Mouse (Mus musculus): ENCODE measurements around the gene Trappc3. TPM values are rescaled to one million over a fixed set of nuclear protein-coding genes. Genes with fewer than 3 reads are reported as not detected.
A peak's percentile ranks its signal among the peaks of the same experiment; 100 is the strongest.

The Trappc3 gene
- total and polyA plus RNA-seq, 3 experiments, result 71.0 to 72.0 TPM; not detected in 1

- DNase-seq (ENCODE audit: low read depth, low spot score), result peak; percentile 65
- H3K9ac ChIP-seq (ENCODE audit: control insufficient read depth, low read depth, low read length, poor library complexity, severe bottlenecking), result peak overlapping the region; percentile 9; the same call in 1 of the 2 replicates
- peaks cover 0 to 6% of the 10 kb centered on the region in 2 experiments; a peak in 3 of 4 replicates for H3K4me1 ChIP-seq (ENCODE audit: control insufficient read depth in 1 of 2, insufficient read depth in 2 of 2, low read length in 2 of 2)
- H3K27ac ChIP-seq (ENCODE audit: control insufficient read depth, low read depth, low read length), result no peak overlapping the region
- no peaks in the 10 kb centered on the region for H3K9me3 ChIP-seq (replicated peaks; ENCODE audit: insufficient read depth, low read length)
- H3K79me2 ChIP-seq (ENCODE audit: control insufficient read depth, insufficient read depth, low read length, poor library complexity), result no peaks in the 10 kb centered on the region
- TF ChIP-seq EP300 (IDR thresholded peaks at IDR 0.05; ENCODE audit: low read depth in 1 of 2, low read length in 2 of 2) (peak; percentile 18 to 43; a peak in 3 of 4 replicates), TCF12 (IDR thresholded peaks at IDR 0.05; ENCODE audit: low read depth, low read length) (0 out of 2 replicates have a peak, but pooled peaks have one; percentile 43), POLR2A (IDR thresholded peaks at IDR 0.05; ENCODE audit: control insufficient read depth in 1 of 2, insufficient read depth in 1 of 2, low read depth in 1 of 2, low read length in 2 of 2, poor library complexity in 1 of 2) (no peak), E2F4 (IDR thresholded peaks at IDR 0.05; ENCODE audit: borderline replicate concordance, low read depth, low read length) (no peak), GATA1 (IDR thresholded peaks at IDR 0.05; ENCODE audit: low read depth, low read length) (peak; percentile 69), TAL1 (IDR thresholded peaks at IDR 0.05; ENCODE audit: low read length) (no peak), NRF1 (IDR thresholded peaks at IDR 0.05; ENCODE audit: insufficient read depth, low read depth, low read length, poor library complexity, severe bottlenecking) (peak; percentile 24; the same call in 1 of the 2 replicates), GABPA (IDR thresholded peaks at IDR 0.05; ENCODE audit: low read depth, low read length) (no peak), MYC (IDR thresholded peaks at IDR 0.05; ENCODE audit: low read depth, low read length) (no peak), ETS1 (IDR thresholded peaks at IDR 0.05; ENCODE audit: low read depth, low read length) (peak; percentile 62), MAX (IDR thresholded peaks at IDR 0.05; ENCODE audit: low read length) (0 out of 2 replicates have a peak, but pooled peaks have one; percentile 29), BHLHE40 (IDR thresholded peaks at IDR 0.05; ENCODE audit: borderline replicate concordance, low read depth, low read length) (no peak), USF1 (IDR thresholded peaks at IDR 0.05; ENCODE audit: low read depth, low read length) (no peak), CHD2 (IDR thresholded peaks at IDR 0.05; ENCODE audit: low read length) (no peak), CTCF (IDR thresholded peaks at IDR 0.05 in 2 of 3, conservative IDR thresholded peaks at IDR 0.05 in 1 of 3; ENCODE audit: control insufficient read depth in 1 of 3, insufficient read depth in 1 of 3, low read depth in 2 of 3, low read length in 3 of 3, poor library complexity in 1 of 3, severe bottlenecking in 1 of 3) (no peak)
- H3K36me3 ChIP-seq (ENCODE audit: control insufficient read depth in 1 of 2, insufficient read depth in 2 of 2, low read length in 2 of 2), result no peaks in the 10 kb centered on the region; a peak in 1 of 4 replicates
- H3K4me3 ChIP-seq (ENCODE audit: control insufficient read depth in 1 of 2, insufficient read depth in 1 of 2, low read depth in 2 of 2, low read length in 2 of 2), result peak overlapping the region in 1 of 2 experiments; percentile 24; a peak in 1 of 4 replicates
- H3K27me3 ChIP-seq (ENCODE audit: control insufficient read depth in 1 of 2, insufficient read depth in 2 of 2, low read length in 2 of 2), result 0 out of 4 replicates have a peak, but pooled peaks cover 0 to 2% of the 10 kb centered on the region in 2 experiments
Measured at GRCm38 (mm10) chr4:126283582-126283981, 21.5 kb downstream of the Trappc3 start.

- H3K9ac ChIP-seq (ENCODE audit: control insufficient read depth, low read depth, low read length, poor library complexity, severe bottlenecking), result no peak within 1 kb of the TSS
- DNase-seq (ENCODE audit: low read depth, low spot score), result no peak
- H3K36me3 ChIP-seq (ENCODE audit: control insufficient read depth in 1 of 2, insufficient read depth in 2 of 2, low read length in 2 of 2), result no peaks in the 10 kb centered on the region; a peak in 1 of 4 replicates
- H3K79me2 ChIP-seq (ENCODE audit: control insufficient read depth, insufficient read depth, low read length, poor library complexity), result no peaks in the 10 kb centered on the region
- no peaks in the 10 kb centered on the region for H3K9me3 ChIP-seq (replicated peaks; ENCODE audit: insufficient read depth, low read length)
- H3K4me3 ChIP-seq (ENCODE audit: control insufficient read depth in 1 of 2, insufficient read depth in 1 of 2, low read depth in 2 of 2, low read length in 2 of 2), result no peak within 1 kb of the TSS
- peaks cover 0 to 6% of the 10 kb centered on the region in 2 experiments; a peak in 3 of 4 replicates for H3K4me1 ChIP-seq (ENCODE audit: control insufficient read depth in 1 of 2, insufficient read depth in 2 of 2, low read length in 2 of 2)
- H3K27me3 ChIP-seq (ENCODE audit: control insufficient read depth in 1 of 2, insufficient read depth in 2 of 2, low read length in 2 of 2), result 0 out of 4 replicates have a peak, but pooled peaks cover 0 to 2% of the 10 kb centered on the region in 2 experiments
- no peak within 1 kb of the TSS for H3K27ac ChIP-seq (ENCODE audit: control insufficient read depth, low read depth, low read length)
- no peak for TF ChIP-seq HCFC1 (IDR thresholded peaks at IDR 0.05; ENCODE audit: low read depth, low read length)
- no peak for TF ChIP-seq ELF1 (IDR thresholded peaks at IDR 0.05; ENCODE audit: low read depth, low read length)
- TF ChIP-seq ZNF384 (IDR thresholded peaks at IDR 0.05; ENCODE audit: low read depth, low read length), result no peak
- TF ChIP-seq TAL1 (IDR thresholded peaks at IDR 0.05; ENCODE audit: low read length), result no peak
- TF ChIP-seq SMC3 (IDR thresholded peaks at IDR 0.05; ENCODE audit: low read depth, low read length), result no peak
- no peak for TF ChIP-seq ZKSCAN1 (IDR thresholded peaks at IDR 0.05; ENCODE audit: low read depth, low read length)
- no peak for TF ChIP-seq RCOR1 (IDR thresholded peaks at IDR 0.05; ENCODE audit: low read depth, low read length)
- no peak for TF ChIP-seq TBP (IDR thresholded peaks at IDR 0.05; ENCODE audit: low read depth, low read length)
- TF ChIP-seq CTCF (IDR thresholded peaks at IDR 0.05 in 2 of 3, conservative IDR thresholded peaks at IDR 0.05 in 1 of 3; ENCODE audit: control insufficient read depth in 1 of 3, insufficient read depth in 1 of 3, low read depth in 2 of 3, low read length in 3 of 3, poor library complexity in 1 of 3, severe bottlenecking in 1 of 3), result no peak
- TF ChIP-seq ETS1 (IDR thresholded peaks at IDR 0.05; ENCODE audit: low read depth, low read length), result no peak
- TF ChIP-seq ZC3H11A (IDR thresholded peaks at IDR 0.05; ENCODE audit: low read depth, low read length), result no peak
Measured at GRCm38 (mm10) chr4:126286492-126286891, 24.4 kb downstream of the Trappc3 start, which contains the start of gene Col8a2. Gene Col8a2 (plus strand): TSS chr4:126286793.
